Mouse (Mus musculus): Measurements from ENCODE around the gene Smim4.

- TF ChIP-seq POLR2A (IDR thresholded peaks at IDR 0.05; ENCODE audit: low read depth, low read length) = no peak
- TF ChIP-seq CTCF (IDR thresholded peaks at IDR 0.05; ENCODE audit: borderline replicate concordance, insufficient read depth, low read length) = no peak
These were observed 3.4 kb downstream of the Smim4 start for GRCm38 (mm10) chr14:31125106-31126075.
